8 mouse cellular contexts compared by ENCODE assay signal in the genomic region with DNA sequence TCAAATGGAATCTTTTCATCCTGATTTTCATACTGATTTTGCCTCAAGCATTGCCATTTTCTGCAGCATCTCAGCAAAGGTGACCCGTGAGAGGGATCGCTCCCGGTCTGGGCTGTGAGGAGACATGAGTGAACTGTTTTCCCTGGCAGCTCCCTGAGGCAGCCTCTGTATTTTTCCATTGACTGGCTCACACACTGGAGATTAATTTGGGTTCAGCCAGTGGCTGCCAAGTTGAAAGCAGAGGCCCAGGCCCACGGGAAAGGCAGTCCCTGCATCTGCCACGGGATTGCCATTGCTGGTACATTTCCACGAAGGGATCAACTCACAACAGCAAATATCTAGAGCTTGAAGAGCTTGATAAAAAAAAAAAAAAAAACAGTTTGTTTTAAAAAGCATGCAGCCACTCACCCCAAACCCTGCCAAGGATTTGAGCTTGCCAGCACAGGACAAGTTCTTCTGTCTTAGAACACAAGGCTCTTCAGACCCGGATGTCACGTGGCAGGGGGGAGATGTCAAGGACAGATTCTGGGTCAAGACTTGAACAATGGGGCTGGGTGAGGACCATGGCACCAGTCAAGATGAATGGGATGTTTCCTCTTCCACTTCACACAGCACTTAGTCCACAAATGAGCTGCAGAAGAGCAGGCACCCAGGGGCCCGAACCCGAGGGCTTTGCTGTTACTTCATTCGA. TPM values are rescaled to one million over a fixed set of nuclear protein-coding genes. Genes with fewer than 3 reads are reported as not detected.
A peak's percentile ranks its signal among the peaks of the same experiment; 100 is the strongest.
DNase-seq lines count a peak whose midpoint lies in the region; ATAC-seq and TF ChIP-seq lines count a peak whose summit lies in the region.

No protein-coding gene starts in this region.

- peak overlapping the region; percentile 96 for H3K27ac ChIP-seq in forebrain, embryonic 16.5 days (ENCODE audit: low read length)
- peak overlapping the region; percentile 96 for H3K27ac ChIP-seq in lung, embryonic 14.5 days (ENCODE audit: low read depth)

- peak overlapping the region; percentile 3; the same call in 1 of the 2 replicates for H3K9ac ChIP-seq in forebrain, embryonic 16.5 days (replicated peaks; ENCODE audit: low read depth, low read length)
- H3K9ac ChIP-seq in lung, embryonic 14.5 days: peak overlapping the region; percentile 36

- H3K36me3 ChIP-seq in forebrain, embryonic 16.5 days (ENCODE audit: control insufficient read depth, insufficient read depth): no peaks in the 10 kb centered on the region
- H3K36me3 ChIP-seq in lung, embryonic 14.5 days (ENCODE audit: insufficient read depth): peaks cover 21% of the 10 kb centered on the region

- peak; percentile 84 for DNase-seq in Muller cell, postnatal 12 days (ENCODE audit: inconsistent ontology term)
- DNase-seq in brain, adult 2 months (ENCODE audit: low read depth, low spot score): peak; percentile 95
- peak; percentile 78 for DNase-seq in heart, postnatal 4 days
- peak; percentile 79 to 82 for DNase-seq in layer of hippocampus, adult 8-10 months (ENCODE audit: low spot score in 2 of 2)
- DNase-seq in lung, embryonic 14.5 days: peak; percentile 86
- DNase-seq in right cerebral cortex, postnatal 10 days (ENCODE audit: low spot score in 2 of 2): peak; percentile 75 to 80
- DNase-seq in thymus, postnatal 25 days: no peak

- no peaks in the 10 kb centered on the region for H3K27me3 ChIP-seq in forebrain, embryonic 16.5 days (replicated peaks; ENCODE audit: control insufficient read depth, insufficient read depth, low read length)
- no peaks in the 10 kb centered on the region for H3K27me3 ChIP-seq in lung, embryonic 14.5 days (ENCODE audit: insufficient read depth, low read length)

- H3K4me3 ChIP-seq in forebrain, embryonic 16.5 days (replicated peaks; ENCODE audit: low read length): 0 out of 2 replicates have a peak overlapping the region, but pooled peaks have one; percentile 39
- H3K4me3 ChIP-seq in lung, embryonic 14.5 days (ENCODE audit: low read depth, low read length): peak overlapping the region; percentile 17; the same call in 1 of the 2 replicates

- TF ChIP-seq CTCF in lung, embryonic 14.5 days (IDR thresholded peaks at IDR 0.05; ENCODE audit: low read depth): no peak

- 11% methylated on average over 11 of the region's 11 CpGs for WGBS in forebrain, embryonic 16.5 days
- WGBS in lung, embryonic 14.5 days: 7% methylated on average over 11 of the region's 11 CpGs

- H3K4me2 ChIP-seq in forebrain, embryonic 16.5 days (ENCODE audit: low read length): peak overlapping the region; percentile 48
- peak overlapping the region; percentile 88 for H3K4me2 ChIP-seq in lung, embryonic 14.5 days

- ATAC-seq in forebrain, embryonic 16.5 days: no peak
- no peak for ATAC-seq in lung, embryonic 14.5 days (ENCODE audit: insufficient read depth)

- no peaks in the 10 kb centered on the region for H3K9me3 ChIP-seq in forebrain, embryonic 16.5 days (ENCODE audit: control insufficient read depth, low read length)
- no peaks in the 10 kb centered on the region for H3K9me3 ChIP-seq in lung, embryonic 14.5 days (ENCODE audit: low read depth, low read length)

- peaks cover 47% of the 10 kb centered on the region for H3K4me1 ChIP-seq in forebrain, embryonic 16.5 days (replicated peaks; ENCODE audit: control insufficient read depth, insufficient read depth, low read length)
- peaks cover 43% of the 10 kb centered on the region for H3K4me1 ChIP-seq in lung, embryonic 14.5 days (ENCODE audit: insufficient read depth)

RNA-seq across cellular contexts. Expression of gene Ergic1, which starts 57.2 kb away (rescaled TPM):
- 102 and 113 TPM in 2 replicates for polyA plus RNA-seq in forebrain, embryonic 16.5 days (2015; fragmentation: Nextera tagmentation; extraction: Ambion mirVana)
- total RNA-seq in heart, postnatal 4 days (2021): 100 to 1,000 TPM; 109 to 115 TPM
- 100 to 1,000 TPM; 118 to 152 (median 136) TPM for total RNA-seq in layer of hippocampus, adult 8-10 months (2022)
- 125 and 127 TPM in 2 replicates for polyA plus RNA-seq in lung, embryonic 14.5 days (2014; fragmentation: Nextera tagmentation; extraction: Ambion mirVana)

RNA-seq across cellular contexts. Expression of gene Dusp1, which starts 57.8 kb away (rescaled TPM):
- 44.1 and 47.8 TPM in 2 replicates for polyA plus RNA-seq in forebrain, embryonic 16.5 days (2015; fragmentation: Nextera tagmentation; extraction: Ambion mirVana)
- total RNA-seq in heart, postnatal 4 days (2021): 10 to 100 TPM; 66.9 to 69.5 TPM
- 10 to 100 TPM; 13.6 to 22.6 (median 20.6) TPM for total RNA-seq in layer of hippocampus, adult 8-10 months (2022)
- 19.7 and 24.5 TPM in 2 replicates for polyA plus RNA-seq in lung, embryonic 14.5 days (2014; fragmentation: Nextera tagmentation; extraction: Ambion mirVana)
